Mouse (Mus musculus) liver, adult 2 months (tissue): ENCODE data around the gene Thrb.

Source experiments
- CTCF ChIP-seq: fragments of 200-500 bp; IDR thresholded peaks from 2 replicates; pipeline ENCODE4 v1.5.1; 2011; ENCODE audit warnings: low read depth, low read length, control low read depth
- POLR2A ChIP-seq: fragments of 200-500 bp; IDR thresholded peaks from 2 replicates; pipeline ENCODE4 v1.6.1; 2011; ENCODE audit warnings: low read length, control low read depth; ENCODE audit not compliant: insufficient read depth; ENCODE audit errors: extremely low read depth

DNA sequence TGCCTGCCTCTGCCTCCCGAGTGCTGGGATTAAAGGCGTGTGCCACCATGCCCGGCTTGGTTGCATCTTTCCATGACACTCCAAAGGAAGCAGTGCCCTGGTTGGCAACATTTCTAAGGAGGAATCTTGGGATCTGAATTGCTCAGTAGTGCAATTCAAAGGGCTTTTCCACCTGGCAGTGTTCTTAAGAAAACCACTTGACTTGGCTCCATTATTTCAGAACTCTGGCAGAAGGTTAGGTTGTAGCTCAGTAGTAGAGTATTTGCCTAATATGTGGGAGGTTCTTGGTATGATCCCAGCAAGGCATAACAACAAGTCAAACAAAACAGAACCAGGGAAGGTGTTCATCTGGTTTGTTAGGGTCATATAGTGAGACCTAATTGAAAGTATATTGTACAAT lies 25.4 kb downstream of the Thrb start:
- no peak for TF ChIP-seq POLR2A
- no peak for TF ChIP-seq CTCF
